Mouse (Mus musculus) urinary bladder, adult 2 months (tissue): ENCODE data around the gene Cdk5r1. TPM values are rescaled to one million over a fixed set of nuclear protein-coding genes. Genes with fewer than 3 reads are reported as not detected.
"Not testable (repeated sequence)": the region's sequence is repeated elsewhere in the genome, so short reads cannot be mapped to it uniquely, and the experiment has no call there.

Experiments
- DNase-seq: peaks from one replicate; pipeline ENCODE4 v3.0.0; 2022; ENCODE audit warnings: low spot score
- polyA plus RNA-seq: library from polyadenylated mRNA; depleted of rRNA; stranded (reverse); fragments of >200 nt; gene quantifications from 2 replicates; pipeline ENCODE4 v1.2.3, GENCODE M21; 2012; rRNA removed

Gene Cdk5r1
- polyA plus RNA-seq: 0.94 and 1.4 TPM in 2 replicates

- DNase-seq: peak; percentile 75
Measured at GRCm38 (mm10) chr11:80476222-80477189, at the start of gene Cdk5r1. Gene Cdk5r1, plus strand, starts transcription at chr11:80477023.

GRCm38 (mm10) chr11:80428381-80429008 lies 48.3 kb upstream of the Cdk5r1 start, which contains the start of gene Psmd11:
Gene Psmd11, plus strand, starts transcription at chr11:80428615.
- peak; percentile 76 for DNase-seq

DNA sequence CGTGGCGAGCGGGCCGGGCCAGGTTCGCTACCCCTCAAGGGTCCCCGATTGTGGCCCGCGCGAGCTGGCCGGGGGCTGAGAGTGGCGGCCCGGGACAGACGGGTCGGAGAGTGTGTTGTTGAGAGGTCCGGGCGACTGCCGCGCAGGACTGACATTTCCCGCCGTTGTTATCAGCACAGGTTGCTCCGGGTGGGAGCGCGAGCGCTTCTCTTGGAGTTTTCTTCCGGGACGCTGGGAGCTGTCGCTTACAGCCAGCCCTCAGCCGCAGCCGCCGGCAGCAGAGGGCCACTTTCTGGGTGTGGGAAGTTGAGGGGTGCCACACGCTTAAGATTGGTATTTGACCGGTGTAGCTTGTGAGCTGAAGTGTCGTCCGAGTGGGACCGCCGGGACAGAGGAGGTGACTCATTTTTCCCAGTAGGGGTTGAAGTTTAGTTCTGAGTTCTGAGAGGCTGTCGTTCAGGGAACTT lies 47.8 kb upstream of the Cdk5r1 start:
- DNase-seq: no peak

GRCm38 (mm10) chr11:80429500-80430166 lies 47.2 kb upstream of the Cdk5r1 start:
- no peak for DNase-seq

GRCm38 (mm10) chr11:80430366-80430910 lies 46.4 kb upstream of the Cdk5r1 start:
- DNase-seq: no peak

DNA sequence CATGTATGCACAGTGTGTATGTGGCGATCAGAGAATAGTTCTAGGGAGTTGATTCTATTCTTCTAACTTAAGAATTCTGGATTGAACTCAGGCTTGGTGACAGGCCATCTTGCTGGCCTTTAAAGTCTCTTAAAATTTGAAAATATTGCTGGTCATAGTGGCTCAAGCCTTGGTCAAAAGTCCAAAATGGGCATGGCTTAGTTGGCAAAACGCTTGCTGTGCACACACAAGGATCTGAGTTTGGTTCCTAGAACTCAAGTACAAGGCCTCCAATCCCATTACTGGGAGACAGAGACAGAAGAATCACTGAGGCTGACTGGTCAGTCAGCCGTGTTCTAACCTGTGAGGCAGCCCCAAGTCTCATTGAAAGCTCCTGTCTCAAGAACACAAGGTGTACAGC lies 29.9 kb upstream of the Cdk5r1 start:
- no peak for DNase-seq

DNA sequence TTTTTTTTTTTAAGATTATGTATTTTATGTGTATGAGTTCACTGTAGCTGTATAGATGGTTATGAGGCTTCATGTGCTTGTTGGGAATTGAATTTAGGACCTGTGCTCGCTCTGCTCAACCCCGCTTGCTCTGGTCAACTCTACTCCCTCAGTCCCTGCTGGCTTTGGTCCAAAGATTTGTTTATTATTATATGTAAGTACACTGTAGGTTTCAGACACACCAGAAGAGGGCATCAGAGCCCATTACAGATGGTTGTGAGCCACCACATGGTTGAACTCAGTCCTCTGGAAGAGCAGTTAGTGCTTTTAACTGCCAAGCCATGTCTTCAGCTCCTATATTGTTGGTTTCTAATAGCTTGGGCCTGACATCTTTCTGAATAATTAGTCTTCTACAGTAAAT lies 27.0 kb upstream of the Cdk5r1 start:
- DNase-seq: no peak

- DNase-seq: no peak
Measured at GRCm38 (mm10) chr11:80452242-80452641, 24.6 kb upstream of the Cdk5r1 start.

DNA sequence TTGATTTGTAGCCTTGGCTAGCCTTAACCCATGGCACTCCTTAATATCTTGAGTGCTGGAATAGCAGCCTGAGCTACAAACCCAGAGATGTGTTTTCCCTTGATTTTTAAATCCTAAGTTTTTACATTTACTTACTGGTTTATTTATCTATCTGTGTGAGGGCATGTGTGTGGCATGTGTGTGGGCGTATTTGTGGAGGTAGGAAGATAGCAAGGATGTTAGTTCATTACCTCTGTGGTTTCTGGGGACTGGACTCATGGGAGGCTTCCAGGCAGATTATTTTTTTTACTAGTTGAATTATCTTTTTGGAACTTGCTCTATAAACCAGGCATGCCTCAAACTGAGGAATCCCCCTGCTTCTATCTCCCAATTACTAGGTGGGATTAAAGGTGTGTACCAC lies 23.6 kb upstream of the Cdk5r1 start:
- DNase-seq: no peak

DNA sequence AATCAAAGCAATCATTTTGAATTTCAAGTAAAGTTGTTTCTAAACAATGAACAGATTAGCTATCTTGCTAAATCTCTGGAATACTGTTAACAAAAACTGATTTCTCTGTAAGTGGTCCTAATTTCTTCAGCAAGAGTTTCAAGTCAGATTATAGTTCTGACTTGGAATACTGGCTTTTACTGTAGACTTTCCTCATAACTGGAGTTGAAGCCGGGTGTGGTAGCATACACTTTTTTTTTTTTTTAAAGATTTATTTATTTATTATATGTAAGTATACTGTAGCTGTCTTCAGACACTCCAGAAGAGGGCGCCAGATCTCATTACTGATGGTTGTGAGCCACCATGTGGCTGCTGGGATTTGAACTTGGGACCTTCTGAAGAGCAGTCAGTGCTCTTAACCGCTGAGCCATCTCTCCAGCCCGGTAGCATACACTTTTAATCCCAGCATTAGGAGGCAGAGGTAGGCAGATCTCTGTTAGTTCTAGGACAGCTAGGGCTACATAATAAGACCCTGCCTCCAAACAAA lies 13.2 kb upstream of the Cdk5r1 start:
- not testable (repeated sequence) for DNase-seq

- DNase-seq: no peak
Measured at GRCm38 (mm10) chr11:80471836-80472605, 4.8 kb upstream of the Cdk5r1 start.

GRCm38 (mm10) chr11:80474175-80474691 lies 2.6 kb upstream of the Cdk5r1 start:
- no peak for DNase-seq

DNA sequence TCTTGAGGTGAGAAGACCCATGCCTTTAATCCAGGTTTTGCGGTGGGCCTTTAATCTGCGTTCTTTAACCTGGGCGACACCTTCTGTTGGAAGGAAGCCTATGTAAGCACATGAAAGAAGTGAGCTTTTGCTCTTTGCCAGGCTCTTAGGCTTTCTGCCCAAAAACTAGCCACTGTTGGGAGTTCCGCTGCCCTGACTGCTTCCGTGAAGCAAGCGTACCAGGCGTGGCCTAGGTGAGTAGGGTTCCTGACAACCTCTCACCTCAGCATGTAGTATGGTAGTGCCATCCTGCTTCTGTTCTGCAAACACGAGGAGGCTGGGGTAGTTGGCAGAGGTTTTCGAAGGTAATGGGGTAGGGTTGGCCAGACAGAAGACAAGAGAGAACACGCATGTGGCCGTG lies 2.0 kb upstream of the Cdk5r1 start:
- no peak for DNase-seq

GRCm38 (mm10) chr11:80475544-80475943 lies 1.3 kb upstream of the Cdk5r1 start:
- DNase-seq: no peak

- DNase-seq: no peak
Measured at GRCm38 (mm10) chr11:80477341-80478199, 747 bp downstream of the Cdk5r1 start.

DNA sequence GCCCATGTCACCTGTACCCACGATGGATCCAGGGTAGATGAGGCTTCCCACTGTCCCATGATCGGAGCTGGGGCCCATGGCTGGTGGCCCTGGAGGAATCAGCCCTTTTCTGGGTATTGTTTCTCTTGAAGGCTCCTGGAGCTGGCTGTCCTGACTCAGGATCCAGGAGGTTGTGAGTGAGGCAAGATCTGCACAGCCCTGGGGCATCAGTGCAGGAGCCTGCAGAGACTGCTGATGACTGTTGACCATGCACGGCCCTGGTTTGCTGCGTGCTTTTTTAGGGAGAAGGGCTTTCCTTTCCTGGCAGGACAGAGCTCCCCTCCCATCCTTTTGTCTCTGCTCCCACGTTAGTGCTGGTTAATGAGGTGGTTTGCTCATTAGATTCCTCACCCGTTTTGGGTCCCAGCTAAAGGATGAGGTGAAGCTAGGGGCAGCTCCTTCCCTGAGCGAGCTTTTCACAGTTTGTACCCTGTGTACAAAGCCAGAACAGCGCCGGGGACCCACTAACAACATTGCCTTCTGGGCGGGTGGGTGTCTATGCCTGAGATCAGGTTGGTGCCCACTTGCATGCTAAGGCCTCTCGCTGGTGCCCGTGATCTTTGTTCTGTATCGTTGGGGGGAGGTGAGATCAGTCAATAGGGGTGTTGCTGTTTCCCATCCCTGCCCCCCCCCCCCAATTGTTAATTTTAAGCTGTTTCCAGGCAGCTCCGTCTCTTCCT lies 2.0 kb downstream of the Cdk5r1 start:
- no peak for DNase-seq

DNA sequence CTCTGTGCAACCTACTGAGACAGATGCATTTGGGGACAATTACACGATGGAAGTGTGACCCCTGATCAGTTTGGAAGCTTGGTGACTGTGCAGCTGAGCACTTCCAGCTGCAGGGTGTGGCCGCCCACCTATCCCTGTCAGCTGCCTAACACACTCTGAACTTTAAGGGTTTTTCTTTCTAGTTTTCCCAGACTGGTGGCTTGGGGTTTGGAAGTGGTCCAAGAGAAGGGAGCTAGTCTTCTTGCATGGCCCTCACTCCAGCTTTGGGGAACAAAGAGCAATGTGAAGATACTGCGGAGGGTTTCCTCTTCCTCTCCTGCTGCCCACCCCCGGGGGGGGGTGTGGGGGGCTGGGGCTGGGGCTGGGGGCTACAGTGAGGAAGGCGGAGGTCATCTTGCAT lies 2.6 kb downstream of the Cdk5r1 start:
- no peak for DNase-seq

DNA sequence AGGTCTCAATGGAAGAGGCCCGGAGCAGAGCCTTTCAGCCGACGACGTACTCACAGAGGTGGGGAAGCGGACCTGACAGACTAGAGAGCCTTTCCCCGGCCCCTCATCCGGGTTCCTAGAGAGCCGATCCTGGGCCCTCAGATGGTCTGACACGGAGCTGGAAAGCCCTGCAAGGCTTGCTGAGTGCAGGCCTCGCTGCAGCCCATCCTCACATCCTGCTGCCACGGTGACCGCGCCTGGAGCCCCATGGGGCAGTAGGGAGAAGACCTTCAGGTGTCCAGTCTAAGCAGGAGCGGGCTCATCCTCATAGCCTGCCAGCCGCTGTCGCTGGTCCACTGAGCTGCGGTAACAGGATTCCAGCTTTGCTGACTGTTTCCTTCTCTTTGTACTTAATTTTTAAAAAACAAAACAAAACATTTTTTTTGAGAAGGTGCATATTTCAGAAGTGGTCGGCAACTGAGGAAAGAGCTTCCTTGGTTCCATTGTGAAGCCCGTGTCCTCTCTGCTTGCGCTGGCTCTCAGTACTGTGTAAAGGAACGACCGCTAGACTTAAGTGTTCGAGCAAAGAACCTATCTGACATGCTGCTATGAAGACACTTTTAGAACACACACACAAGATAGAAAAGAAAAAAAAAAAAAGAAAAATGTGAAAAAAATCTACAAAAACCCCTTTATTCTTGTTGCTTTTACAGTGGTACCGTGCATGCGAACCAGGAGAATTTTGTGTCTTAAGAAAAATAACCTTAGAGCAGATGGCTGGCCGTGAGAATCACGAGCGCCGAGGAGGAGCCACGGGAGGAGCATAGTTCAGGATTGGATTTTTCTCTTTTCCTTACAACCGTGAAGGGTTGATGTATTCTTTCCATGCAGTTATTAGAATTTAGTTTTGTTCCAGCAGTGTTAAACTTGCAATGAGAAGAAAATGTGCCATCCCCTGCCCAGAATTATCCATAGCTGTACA lies 3.4 kb downstream of the Cdk5r1 start:
- DNase-seq: no peak
